Mouse (Mus musculus) liver, adult 2 months (tissue): ENCODE measurements at regions not wholly inside any gene's neighbourhood (a gene's known extent, or its start where the extent isn't known, plus 50 kb on each side); places are given as distances from the start of the nearest gene placed in this dataset.

Source experiments
- CTCF ChIP-seq: fragments of 200-500 bp; IDR thresholded peaks from 2 replicates; pipeline ENCODE4 v1.5.1; 2011; ENCODE audit warnings: low read depth, low read length, control low read depth
- POLR2A ChIP-seq: fragments of 200-500 bp; IDR thresholded peaks from 2 replicates; pipeline ENCODE4 v1.6.1; 2011; ENCODE audit warnings: low read length, control low read depth; ENCODE audit not compliant: insufficient read depth; ENCODE audit errors: extremely low read depth

- no peak for TF ChIP-seq CTCF
- no peak for TF ChIP-seq POLR2A
These were observed 96.4 kb downstream of the Sec61b start for GRCm38 (mm10) chr4:47570846-47571245.
